Mouse (Mus musculus) adrenal gland, postnatal 0 days (tissue): Measurements from ENCODE around the gene Tfb1m. TPM values are rescaled to one million over a fixed set of nuclear protein-coding genes. Genes with fewer than 3 reads are reported as not detected.

Experiments used
- polyA plus RNA-seq: library from polyadenylated mRNA; unstranded; fragments of >200 nt; fragmentation: Nextera tagmentation; extraction: Ambion mirVana; gene quantifications from 2 replicates; pipeline ENCODE4 v1.2.1, GENCODE M21; 2015

Tfb1m gene
- polyA plus RNA-seq: 11.9 and 15.2 TPM in 2 replicates

GRCm38 (mm10) chr17:3557331-3558311 lies at the start of gene Tfb1m:
Tfb1m (minus strand) TSS chr17:3557781.

GRCm38 (mm10) chr17:3532254-3532653 lies 25.3 kb downstream of the Tfb1m start, which contains the start of gene Cldn20:
Cldn20 (plus strand) TSS chr17:3532554.

Other genes starting within 250 kb of the Tfb1m start
- 3.3 and 9.7 TPM in 2 replicates for gene Tiam2, start 231.2 kb downstream of the Tfb1m start, polyA plus RNA-seq
- 0.27 and 0.36 TPM in 2 replicates for gene Cldn20, start 25.2 kb downstream of the Tfb1m start, polyA plus RNA-seq
- not detected in 2 replicates for gene Nox3, start 138.5 kb upstream of the Tfb1m start, polyA plus RNA-seq